Mouse (Mus musculus): Measurements from ENCODE around the gene 1700061G19Rik.

1700061G19Rik gene

DNA sequence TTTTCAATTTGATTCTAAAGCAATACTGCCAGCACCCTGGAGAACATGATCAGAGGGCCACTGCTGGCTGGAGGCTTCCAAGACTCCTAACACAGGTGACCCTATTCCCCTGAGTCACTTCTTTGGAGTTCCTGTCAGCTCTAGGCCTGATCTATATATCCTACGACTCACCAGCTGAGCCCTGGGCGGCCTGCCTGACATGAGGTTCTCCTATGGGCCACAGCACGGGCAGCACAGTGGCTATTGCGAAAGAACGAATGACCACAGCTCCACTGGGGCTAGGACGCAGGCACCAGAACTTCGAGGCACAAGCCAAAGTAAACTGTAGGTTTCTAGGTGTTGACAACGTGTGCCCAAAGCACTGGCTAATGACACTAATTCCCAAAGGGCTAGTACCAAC lies 54.7 kb downstream of the 1700061G19Rik start:
- DNase-seq, result no peak

GRCm38 (mm10) chr17:56933395-56933794 lies 58.1 kb downstream of the 1700061G19Rik start:
- no peak for DNase-seq

DNA sequence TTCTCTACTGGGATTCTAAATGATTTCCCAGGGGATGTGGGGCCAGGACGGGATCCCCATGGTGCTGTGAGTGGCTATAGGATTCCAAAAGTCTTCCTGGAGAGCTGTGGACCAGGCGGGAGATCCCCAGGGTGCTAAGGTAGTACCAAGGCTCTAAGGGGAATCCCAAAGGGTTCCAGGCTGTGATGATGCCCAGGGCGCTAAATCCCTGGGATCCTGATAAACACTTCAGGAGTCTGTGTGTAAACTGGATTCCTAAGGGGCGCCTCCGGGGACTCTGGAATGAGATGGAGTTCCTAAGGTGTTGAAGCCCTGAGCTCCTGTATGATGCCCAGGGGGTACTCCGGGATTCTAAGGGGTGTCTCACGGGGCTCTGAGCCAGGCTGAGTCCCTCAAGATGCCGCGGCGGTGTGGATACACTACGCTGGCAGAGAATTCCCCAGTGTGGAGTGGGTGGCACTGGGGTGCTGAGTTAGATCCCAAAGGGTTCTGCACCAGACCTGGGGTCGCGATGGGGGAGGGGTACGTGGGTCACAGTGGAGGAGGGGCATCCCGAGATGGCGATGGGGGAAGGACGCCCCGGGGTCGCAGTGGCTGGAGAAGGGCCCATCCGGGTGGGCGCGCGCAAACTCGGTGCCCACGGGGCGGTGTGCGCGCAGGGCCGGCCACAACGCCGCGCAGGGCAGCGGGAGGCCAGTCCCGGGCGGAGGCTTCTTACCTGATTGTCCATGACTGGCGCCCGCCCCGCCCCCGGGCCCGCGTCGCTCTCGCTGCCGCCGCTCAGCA lies 59.5 kb downstream of the 1700061G19Rik start:
- no peak for DNase-seq

DNA sequence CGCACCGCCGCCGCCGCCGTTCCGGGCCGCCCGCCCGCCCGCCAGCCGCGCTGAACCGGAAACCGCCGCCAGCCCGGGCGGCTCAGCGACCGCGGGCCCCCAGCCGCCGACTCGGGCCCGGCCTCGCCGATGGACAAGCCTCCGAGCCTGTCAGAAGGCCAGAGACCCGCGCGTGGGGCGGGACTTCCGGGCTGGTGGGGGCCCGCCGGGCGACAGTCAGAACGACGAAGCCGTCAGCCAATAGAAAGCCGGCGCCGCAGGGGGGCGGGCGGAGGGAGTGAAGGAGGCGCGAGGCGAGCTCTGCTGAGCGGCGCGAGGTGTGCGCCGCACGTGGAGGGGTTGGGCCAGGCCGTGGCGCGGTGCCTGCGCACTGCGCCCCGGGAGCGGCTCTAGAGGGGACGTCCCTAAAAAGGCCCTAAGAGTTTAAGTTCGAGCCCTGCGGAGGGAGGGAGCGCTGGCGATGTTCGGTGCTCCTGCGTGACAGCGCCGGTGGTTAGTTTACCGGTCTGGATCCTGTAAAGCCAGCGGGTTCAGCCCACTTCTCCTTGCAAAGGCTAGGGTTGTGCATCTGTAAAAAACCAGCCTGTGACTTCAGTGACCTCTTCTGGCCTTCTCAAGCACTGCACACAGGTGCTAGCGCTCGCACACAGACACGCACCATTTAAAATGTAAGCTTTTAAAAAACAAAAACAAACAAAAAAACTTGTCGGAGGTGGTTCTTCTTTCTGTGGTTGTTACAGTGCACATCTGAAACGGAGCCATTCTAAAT lies 60.3 kb downstream of the 1700061G19Rik start, which contains the start of gene Mllt1:
Gene Mllt1 (minus strand): TSS at position 53 of the 769 bp plus-strand sequence.
- DNase-seq, result peak; percentile 98 to 99

- DNase-seq, result no peak
Measured at GRCm38 (mm10) chr17:56936731-56937130, 61.5 kb downstream of the 1700061G19Rik start.
